Mouse (Mus musculus) left cerebral cortex, postnatal 14 days (tissue): ENCODE results near the gene Ppp1r17. TPM values are rescaled to one million over a fixed set of nuclear protein-coding genes. Genes with fewer than 3 reads are reported as not detected.

ENCODE experiments used
- DNase-seq, 2 experiments: peaks; one replicate each; pipeline ENCODE4 v3.0.0; 2021 to 2022; ENCODE audit warnings: low spot score in 2 of 2, mixed read lengths in 1 of 2
- intact Hi-C: fragments of 180-260 bp; cut with DNase I; formaldehyde crosslinking; loops from one replicate; pipeline ENCODE4 v1.15.1; 2025
- long read RNA-seq, 2 experiments: library from polyadenylated mRNA; stranded (forward); transcript quantifications; one replicate each; pipeline ENCODE4 v2.0.0; 2021
- total RNA-seq, 2 experiments: library from RNA; stranded (reverse); gene quantifications; 2 replicates each; pipeline ENCODE4 v1.2.3; 2021

The Ppp1r17 gene
- under 1 TPM; 0.38 to 0.92 TPM for total RNA-seq
- long read RNA-seq, experiment 1, partial matches to known transcripts = 0 of 1 reads
- long read RNA-seq, experiment 1, other reads (novel, unspliced or antisense) = 0 of 1 reads
- long read RNA-seq, experiment 2 = 0 reads

- intact Hi-C loops = loop anchor here (5.0 kb wide), 1 partner anchor 35 kb away; no protein-coding TSS in a partner anchor
- DNase-seq = no peak
Measured at GRCm38 (mm10) chr6:56017291-56017994, at the start of gene Ppp1r17. Ppp1r17 (plus strand) TSS chr6:56017497.

GRCm38 (mm10) chr6:55972998-55973397 is 44.3 kb upstream of the Ppp1r17 start:
- DNase-seq = peak; percentile 36 to 55
- intact Hi-C loops = loop anchor here (5.0 kb wide), 1 partner anchor 74 kb away; no protein-coding TSS in a partner anchor

GRCm38 (mm10) chr6:55979766-55980165 is 37.5 kb upstream of the Ppp1r17 start:
- DNase-seq = no peak
- intact Hi-C loops = loop anchor here (5.0 kb wide), 1 partner anchor 38 kb away; the partner anchor contains the start of gene Ppp1r17

- intact Hi-C loops = no loop called here
- no peak for DNase-seq
Measured at GRCm38 (mm10) chr6:56008711-56009110, 8.6 kb upstream of the Ppp1r17 start.

GRCm38 (mm10) chr6:56012384-56012783 is 4.9 kb upstream of the Ppp1r17 start:
- DNase-seq = peak; percentile 17 to 22
- intact Hi-C loops = no loop called here

GRCm38 (mm10) chr6:56019632-56020031 is 2.3 kb downstream of the Ppp1r17 start:
- DNase-seq = no peak
- intact Hi-C loops = loop anchor here (5.0 kb wide), 1 partner anchor 37 kb away; no protein-coding TSS in a partner anchor

- intact Hi-C loops = no loop called here
- DNase-seq = no peak
Measured at GRCm38 (mm10) chr6:56025533-56025932, 8.2 kb downstream of the Ppp1r17 start.

GRCm38 (mm10) chr6:56027318-56027717 is 10.0 kb downstream of the Ppp1r17 start:
- intact Hi-C loops = no loop called here
- peak in 1 of 2 experiments; percentile 54 for DNase-seq

- peak; percentile 24 to 61 for DNase-seq
- intact Hi-C loops = no loop called here
Measured at GRCm38 (mm10) chr6:56027966-56028365, 10.7 kb downstream of the Ppp1r17 start.

GRCm38 (mm10) chr6:56029986-56030385 is 12.7 kb downstream of the Ppp1r17 start:
- no peak for DNase-seq
- intact Hi-C loops = no loop called here

GRCm38 (mm10) chr6:56032231-56032630 is 14.9 kb downstream of the Ppp1r17 start:
- intact Hi-C loops = no loop called here
- DNase-seq = no peak

- DNase-seq = no peak
- intact Hi-C loops = no loop called here
Measured at GRCm38 (mm10) chr6:56035054-56035453, 17.8 kb downstream of the Ppp1r17 start.

GRCm38 (mm10) chr6:56039476-56040055 is 22.3 kb downstream of the Ppp1r17 start:
- intact Hi-C loops = no loop called here
- no peak for DNase-seq

GRCm38 (mm10) chr6:56044270-56044669 is 27.0 kb downstream of the Ppp1r17 start:
- no peak for DNase-seq
- intact Hi-C loops = no loop called here

GRCm38 (mm10) chr6:56044716-56045115 is 27.4 kb downstream of the Ppp1r17 start:
- intact Hi-C loops = loop anchor here (5.0 kb wide), 1 partner anchor 72 kb away; no protein-coding TSS in a partner anchor
- DNase-seq = no peak

- DNase-seq = peak in 1 of 2 experiments; percentile 10
- intact Hi-C loops = loop anchor here (5.0 kb wide), 1 partner anchor 76 kb away; no protein-coding TSS in a partner anchor
Measured at GRCm38 (mm10) chr6:56048580-56048979, 31.3 kb downstream of the Ppp1r17 start.

GRCm38 (mm10) chr6:56049104-56049503 is 31.8 kb downstream of the Ppp1r17 start:
- intact Hi-C loops = loop anchor here (1.0 to 5.0 kb wide), 2 partner anchors 77 to 530 kb away; no protein-coding TSS in a partner anchor
- peak; percentile 37 to 54 for DNase-seq

- intact Hi-C loops = loop anchor here (10.0 kb wide), 1 partner anchor 631 kb away; no protein-coding TSS in a partner anchor
- DNase-seq = no peak
Measured at GRCm38 (mm10) chr6:56063736-56064135, 46.4 kb downstream of the Ppp1r17 start.

GRCm38 (mm10) chr6:56066632-56067282 is 49.5 kb downstream of the Ppp1r17 start:
- intact Hi-C loops = loop anchor here (1.0 to 10.0 kb wide), 3 partner anchors 410 to 628 kb away; no protein-coding TSS in a partner anchor
- DNase-seq = peak; percentile 45 to 49

- DNase-seq = no peak
- intact Hi-C loops = loop anchor here (10.0 kb wide), 1 partner anchor 626 kb away; no protein-coding TSS in a partner anchor
Measured at GRCm38 (mm10) chr6:56068516-56068915, 51.2 kb downstream of the Ppp1r17 start.
